Mouse (Mus musculus): ENCODE results near the gene Cux2.
A peak's percentile ranks its signal among the peaks of the same experiment; 100 is the strongest.

Gene Cux2

GRCm38 (mm10) chr5:122050017-122050831 lies at the start of gene Cux2:
Gene Cux2, minus strand, starts transcription at chr5:122050102.
- peak; percentile 55 to 63 for DNase-seq (ENCODE audit: low spot score in 2 of 2)

DNA sequence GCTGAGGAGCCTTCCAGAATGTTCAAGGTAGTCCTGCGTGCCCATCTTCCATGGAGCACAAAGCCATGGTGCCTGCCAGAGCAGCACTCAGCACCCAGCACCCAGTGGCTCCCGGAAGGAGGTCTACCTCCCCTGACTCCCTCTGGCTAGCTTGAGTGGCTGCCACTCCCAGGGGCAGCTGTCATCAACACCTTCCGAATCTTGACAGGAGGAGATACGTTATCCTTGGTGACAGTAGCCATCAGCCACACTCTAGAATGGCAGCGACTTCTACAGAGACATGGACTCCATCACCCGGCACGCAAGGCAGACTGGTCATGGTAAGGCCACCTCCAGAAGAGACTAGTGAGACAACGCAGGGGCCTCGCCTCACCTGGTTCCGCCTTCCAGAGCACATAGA lies 44.5 kb upstream of the Cux2 start:
- no peak for DNase-seq (ENCODE audit: low spot score in 2 of 2)

DNA sequence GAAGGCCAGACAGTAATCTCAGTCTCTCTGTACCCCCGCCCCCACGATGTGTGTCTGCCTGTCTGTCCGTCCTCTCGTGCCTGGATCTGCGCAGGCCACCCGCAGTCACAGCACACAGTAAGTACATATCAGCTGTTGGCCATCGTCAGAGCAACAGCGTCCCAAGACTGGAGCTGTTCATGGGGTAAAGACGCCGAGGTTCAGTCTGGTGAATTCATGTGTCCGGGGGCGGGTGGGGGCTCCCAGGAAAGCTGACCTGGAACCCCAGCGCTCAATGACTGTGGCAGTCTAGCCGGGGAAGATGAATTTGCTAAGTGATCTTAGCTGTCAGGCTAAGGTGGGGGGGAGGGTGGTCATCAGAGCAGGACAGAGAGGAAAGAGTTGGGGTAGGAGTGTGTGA lies 43.8 kb upstream of the Cux2 start:
- DNase-seq (ENCODE audit: low spot score in 2 of 2) = no peak

DNA sequence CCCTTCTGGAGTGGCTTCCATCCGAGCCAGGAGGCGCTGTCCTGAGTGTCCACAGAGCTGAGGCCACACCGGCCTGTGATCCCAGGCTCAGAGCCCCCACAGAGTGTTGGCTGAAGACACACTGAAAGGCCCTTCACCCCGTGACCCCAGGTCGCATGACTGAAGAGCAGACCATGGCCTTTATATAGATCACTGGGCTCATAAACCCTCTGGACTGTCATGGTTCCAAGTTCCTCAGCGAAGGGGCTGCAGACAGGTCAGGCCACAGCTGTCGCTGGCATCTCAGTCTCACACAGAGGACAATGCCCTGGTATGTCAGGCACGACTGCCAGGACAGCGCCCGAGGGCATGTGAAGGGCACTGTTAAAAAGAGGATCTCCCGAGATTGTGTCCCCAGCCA lies 42.9 kb upstream of the Cux2 start:
- no peak for DNase-seq (ENCODE audit: low spot score in 2 of 2)

GRCm38 (mm10) chr5:122091070-122091469 lies 41.2 kb upstream of the Cux2 start:
- no peak for DNase-seq (ENCODE audit: low spot score in 2 of 2)

DNA sequence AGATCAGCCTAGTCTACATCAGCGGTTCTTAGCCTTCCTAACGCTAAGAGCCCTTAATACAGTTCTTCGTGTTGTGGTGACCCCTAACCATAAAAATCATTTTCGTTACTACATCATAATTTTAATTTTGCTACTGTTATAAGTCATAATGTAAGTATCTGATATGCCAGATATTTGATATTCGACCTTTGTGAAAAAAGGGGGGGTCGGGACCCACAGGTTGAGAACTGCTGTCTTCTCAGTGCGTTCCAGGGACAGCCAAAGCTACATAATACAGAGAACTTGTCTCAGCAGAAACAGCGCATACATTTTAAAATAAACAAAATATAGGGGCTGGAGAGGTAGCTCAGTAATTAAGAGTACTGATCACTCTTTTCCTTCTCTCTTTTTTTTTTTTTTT lies 39.8 kb upstream of the Cux2 start:
- no peak for DNase-seq (ENCODE audit: low spot score in 2 of 2)

GRCm38 (mm10) chr5:122088917-122089316 lies 39.0 kb upstream of the Cux2 start:
- peak; percentile 82 to 84 for DNase-seq (ENCODE audit: low spot score in 2 of 2)

DNA sequence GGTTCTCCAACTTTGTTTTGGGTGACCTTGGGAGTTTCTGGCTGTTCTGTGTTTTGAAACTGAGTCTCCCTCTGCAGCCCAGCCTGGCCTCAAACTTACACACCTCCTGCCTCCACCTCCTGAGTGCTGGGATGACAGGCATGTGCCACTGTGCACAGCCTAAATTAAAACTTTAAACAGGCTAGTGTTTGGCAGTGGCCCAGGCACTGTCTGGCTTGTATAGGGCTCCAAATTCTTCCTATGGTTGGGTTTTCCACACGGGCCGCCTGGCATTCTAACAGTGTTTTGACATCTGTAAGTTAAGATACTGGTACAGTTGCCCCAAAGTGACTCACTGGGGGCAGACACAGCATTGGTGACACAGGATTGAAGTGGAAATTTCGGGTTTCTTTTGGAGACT lies 36.2 kb upstream of the Cux2 start:
- no peak for DNase-seq (ENCODE audit: low spot score in 2 of 2)

GRCm38 (mm10) chr5:122085291-122085690 lies 35.4 kb upstream of the Cux2 start:
- no peak for DNase-seq (ENCODE audit: low spot score in 2 of 2)

- no peak for DNase-seq (ENCODE audit: low spot score in 2 of 2)
These were observed 34.6 kb upstream of the Cux2 start for GRCm38 (mm10) chr5:122084470-122084869.

DNA sequence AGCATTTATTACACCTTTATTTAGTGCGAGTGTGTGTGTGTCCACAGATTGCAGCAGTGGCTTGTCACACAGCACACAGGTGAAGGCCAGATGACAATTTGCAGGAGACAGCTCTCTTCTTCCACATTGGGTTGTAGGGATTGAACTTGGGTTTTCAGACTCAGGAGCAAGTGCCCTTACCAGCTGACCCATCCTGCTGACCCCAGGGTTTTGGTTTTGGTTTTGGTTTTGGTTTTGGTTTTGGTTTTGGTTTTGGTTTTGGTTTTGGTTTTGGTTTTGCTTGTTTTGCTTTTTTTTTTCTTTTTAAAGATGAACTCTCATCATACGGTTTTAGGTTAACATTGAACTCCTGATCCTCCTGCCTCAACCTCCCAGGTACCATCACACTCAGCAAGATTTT lies 33.4 kb upstream of the Cux2 start:
- DNase-seq (ENCODE audit: low spot score in 2 of 2) = no peak

DNA sequence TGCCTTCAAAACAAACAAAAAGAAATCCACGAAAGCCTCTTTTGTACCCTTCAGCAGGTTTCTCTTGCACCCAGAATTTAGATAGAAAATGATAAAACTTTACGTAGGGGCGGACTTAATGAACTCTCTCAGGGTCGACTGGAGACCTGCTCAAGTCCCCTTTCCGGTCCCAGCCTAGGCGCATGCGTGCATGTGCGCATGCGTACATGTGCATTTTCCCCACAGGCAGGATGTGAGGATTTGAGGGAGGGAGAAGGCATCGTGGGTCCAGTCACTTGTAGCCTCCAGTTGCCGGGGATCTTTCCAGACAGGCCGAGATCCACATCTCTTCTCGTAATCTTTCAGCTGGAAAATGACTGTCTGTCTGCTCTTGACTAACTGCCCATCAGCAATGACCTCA lies 31.6 kb upstream of the Cux2 start:
- no peak for DNase-seq (ENCODE audit: low spot score in 2 of 2)

DNA sequence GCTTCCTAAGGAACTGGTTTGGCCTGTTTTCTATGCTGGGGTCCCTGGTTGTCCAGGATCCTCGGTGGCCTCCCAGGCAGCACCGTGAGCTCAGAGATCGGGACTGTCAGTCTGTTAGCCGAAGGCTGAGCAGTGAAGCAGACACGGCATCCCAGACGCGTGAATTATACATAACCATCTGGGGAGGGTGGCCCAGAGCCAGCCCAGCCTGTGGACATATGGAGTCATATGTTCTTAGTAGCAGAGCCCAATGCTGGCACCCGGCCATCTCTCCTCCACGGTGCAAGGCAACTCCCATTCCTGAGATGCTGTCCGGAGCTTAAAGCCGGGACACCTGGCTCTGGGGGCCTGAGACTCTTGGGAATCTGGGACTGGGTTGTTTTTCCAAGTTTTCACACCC lies 31.0 kb upstream of the Cux2 start:
- peak; percentile 60 to 65 for DNase-seq (ENCODE audit: low spot score in 2 of 2)

GRCm38 (mm10) chr5:122079796-122080195 lies 29.9 kb upstream of the Cux2 start:
- no peak for DNase-seq (ENCODE audit: low spot score in 2 of 2)

GRCm38 (mm10) chr5:122077244-122077643 lies 27.3 kb upstream of the Cux2 start:
- DNase-seq (ENCODE audit: low spot score in 2 of 2) = no peak

DNA sequence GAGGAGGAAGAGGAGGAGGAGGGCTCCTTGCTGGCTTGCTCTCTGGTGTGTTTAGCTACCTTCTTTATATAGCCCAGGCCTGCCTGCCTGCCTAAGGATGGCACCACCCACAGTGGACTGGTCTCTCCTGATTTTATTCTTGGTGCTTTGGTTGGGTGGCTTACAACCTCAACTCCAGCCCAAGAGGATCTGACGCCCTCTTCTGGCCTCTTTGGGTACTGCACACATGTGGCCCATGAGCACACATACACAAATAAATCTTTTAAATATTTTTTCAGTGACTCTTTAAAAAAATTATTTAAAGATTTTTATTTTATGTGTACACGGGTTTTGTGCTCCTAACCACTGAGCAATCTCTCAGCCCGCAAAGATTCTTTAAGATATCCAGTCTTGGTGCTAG lies 25.8 kb upstream of the Cux2 start:
- DNase-seq (ENCODE audit: low spot score in 2 of 2) = no peak

DNA sequence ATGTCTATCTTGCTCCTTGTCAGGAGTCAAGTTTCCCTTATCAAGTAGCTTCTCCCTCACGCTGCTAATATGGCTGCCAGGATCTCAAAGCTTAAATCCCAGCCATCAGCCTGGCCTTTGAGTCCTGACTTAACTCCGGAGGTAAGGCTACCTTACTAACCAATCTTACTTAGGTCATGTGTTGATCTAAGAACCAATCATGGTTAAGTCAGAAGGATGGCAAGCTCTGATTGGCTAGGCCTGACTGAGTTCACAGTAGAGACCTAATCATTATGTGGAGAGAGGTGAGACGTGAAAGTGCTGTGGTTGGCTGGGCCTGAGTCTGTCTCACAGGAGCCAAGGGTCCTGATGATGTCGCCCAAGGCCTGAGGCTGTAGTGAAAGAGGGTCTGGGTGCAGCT lies 22.1 kb upstream of the Cux2 start:
- DNase-seq (ENCODE audit: low spot score in 2 of 2) = no peak

- no peak for DNase-seq (ENCODE audit: low spot score in 2 of 2)
These were observed 21.3 kb upstream of the Cux2 start for GRCm38 (mm10) chr5:122070963-122071800.

DNA sequence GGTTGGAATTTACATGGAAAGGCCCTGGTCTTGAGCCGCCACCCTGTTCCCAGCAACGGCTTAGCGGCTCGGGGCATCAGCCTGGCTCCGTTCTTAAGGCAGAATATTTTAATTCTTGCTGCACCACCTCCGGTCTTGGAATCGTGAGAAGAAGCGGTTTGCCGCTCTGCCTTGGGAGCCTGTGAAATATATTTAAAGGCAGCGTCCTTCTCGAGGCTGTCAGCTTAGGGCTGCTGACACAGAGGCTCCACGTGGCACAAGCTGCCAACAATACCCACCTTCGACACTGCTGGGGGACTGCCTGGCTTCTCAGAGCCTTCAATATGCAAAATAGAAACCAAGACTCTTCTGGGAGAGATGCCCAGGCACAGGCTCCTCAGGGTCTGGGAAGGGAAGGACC lies 18.7 kb upstream of the Cux2 start:
- no peak for DNase-seq (ENCODE audit: low spot score in 2 of 2)

DNA sequence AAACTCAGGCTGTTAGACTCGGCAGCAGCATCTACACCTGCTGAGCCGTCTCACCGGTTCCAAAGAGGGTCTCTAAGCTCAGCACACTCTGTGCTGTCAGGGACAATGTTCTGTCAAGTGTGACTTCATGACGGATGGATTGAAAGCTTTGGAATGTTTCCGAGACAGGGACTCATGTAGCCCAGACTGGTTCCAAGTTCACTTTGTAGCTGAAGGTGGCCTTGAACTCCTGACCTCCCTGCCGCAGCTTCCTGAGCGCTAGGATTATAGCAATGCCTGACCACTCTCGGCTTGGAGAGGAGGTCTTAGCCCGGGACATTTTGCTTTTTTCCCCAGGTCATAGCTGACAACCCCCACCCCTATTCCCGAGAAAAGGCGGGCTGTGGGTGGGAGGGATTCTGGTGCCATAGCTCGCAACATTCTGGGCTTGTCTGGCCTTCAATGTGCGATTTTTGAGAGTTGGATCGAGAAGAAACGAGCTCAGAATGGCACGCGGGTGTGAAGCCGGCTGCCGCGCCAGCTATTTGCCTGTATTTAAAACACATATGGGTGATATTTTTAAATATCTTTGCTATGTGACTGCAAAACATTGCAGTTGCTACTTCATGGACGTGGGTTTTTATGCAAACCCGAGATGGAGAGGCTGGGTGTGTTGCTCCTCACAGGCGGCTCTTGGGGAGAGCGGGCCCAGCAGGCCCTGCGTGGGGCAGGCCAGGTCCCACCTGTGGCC lies 13.5 kb upstream of the Cux2 start:
- no peak for DNase-seq (ENCODE audit: low spot score in 2 of 2)

- DNase-seq (ENCODE audit: low spot score in 2 of 2) = no peak
These were observed 12.6 kb upstream of the Cux2 start for GRCm38 (mm10) chr5:122062479-122062878.

- no peak for DNase-seq (ENCODE audit: low spot score in 2 of 2)
These were observed 10.9 kb upstream of the Cux2 start for GRCm38 (mm10) chr5:122060767-122061333.
